Mouse (Mus musculus): Measurements from ENCODE around the gene Rsph3a.

Rsph3a gene

GRCm38 (mm10) chr17:7945117-7946052 is at the start of gene Rsph3a:
Gene Rsph3a, plus strand, starts transcription at chr17:7945614.
- peak; percentile 93 for DNase-seq

- DNase-seq = no peak
Observed at GRCm38 (mm10) chr17:7896047-7896635, 49.3 kb upstream of the Rsph3a start.

- no peak for DNase-seq
Observed at GRCm38 (mm10) chr17:7897120-7897519, 48.3 kb upstream of the Rsph3a start.

DNA sequence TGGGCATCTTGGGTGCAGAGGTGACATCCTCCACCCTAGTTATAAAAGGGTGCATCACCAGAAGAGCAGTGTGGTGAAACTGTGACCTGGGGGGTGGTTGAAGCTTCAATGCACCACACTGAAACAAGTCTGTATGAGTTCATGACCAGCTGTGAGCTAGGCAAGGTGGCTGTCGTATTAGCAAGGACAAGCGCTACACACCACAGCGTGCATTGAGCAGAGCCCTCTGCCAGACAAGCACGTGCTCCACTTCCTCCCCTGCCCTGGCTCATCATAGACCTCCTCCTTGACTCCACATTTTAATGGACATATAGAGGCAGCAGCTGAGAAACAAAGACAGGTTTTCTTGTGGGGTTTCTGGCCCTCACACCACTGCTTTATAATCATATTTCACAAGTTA is 47.7 kb upstream of the Rsph3a start:
- no peak for DNase-seq

- no peak for DNase-seq
Observed at GRCm38 (mm10) chr17:7899233-7899632, 46.2 kb upstream of the Rsph3a start.

DNA sequence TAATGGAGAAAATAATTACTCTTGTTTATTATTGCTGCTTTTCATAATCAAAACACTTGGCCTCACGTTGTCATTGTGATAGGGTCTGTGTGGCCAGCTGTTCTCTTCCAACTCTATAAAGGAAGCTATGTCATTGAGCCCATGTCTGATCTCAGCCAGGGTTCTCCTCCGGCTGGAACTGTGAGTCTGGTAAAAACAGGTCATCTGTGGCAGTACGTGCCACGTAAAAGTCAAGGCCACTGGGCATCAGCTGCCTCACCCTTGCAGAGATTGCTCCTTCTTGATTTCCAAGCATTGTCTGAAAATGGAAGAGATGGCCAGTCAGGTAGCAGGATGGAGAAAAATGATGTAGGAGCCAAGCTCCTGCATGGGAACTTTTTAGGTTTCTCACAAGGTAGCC is 45.5 kb upstream of the Rsph3a start:
- DNase-seq = no peak

GRCm38 (mm10) chr17:7901536-7901935 is 43.9 kb upstream of the Rsph3a start:
- DNase-seq = no peak

- no peak for DNase-seq
Observed at GRCm38 (mm10) chr17:7902362-7902761, 43.1 kb upstream of the Rsph3a start.

GRCm38 (mm10) chr17:7904992-7905391 is 40.4 kb upstream of the Rsph3a start:
- DNase-seq = no peak

- no peak for DNase-seq
Observed at GRCm38 (mm10) chr17:7905936-7906685, 39.3 kb upstream of the Rsph3a start.

DNA sequence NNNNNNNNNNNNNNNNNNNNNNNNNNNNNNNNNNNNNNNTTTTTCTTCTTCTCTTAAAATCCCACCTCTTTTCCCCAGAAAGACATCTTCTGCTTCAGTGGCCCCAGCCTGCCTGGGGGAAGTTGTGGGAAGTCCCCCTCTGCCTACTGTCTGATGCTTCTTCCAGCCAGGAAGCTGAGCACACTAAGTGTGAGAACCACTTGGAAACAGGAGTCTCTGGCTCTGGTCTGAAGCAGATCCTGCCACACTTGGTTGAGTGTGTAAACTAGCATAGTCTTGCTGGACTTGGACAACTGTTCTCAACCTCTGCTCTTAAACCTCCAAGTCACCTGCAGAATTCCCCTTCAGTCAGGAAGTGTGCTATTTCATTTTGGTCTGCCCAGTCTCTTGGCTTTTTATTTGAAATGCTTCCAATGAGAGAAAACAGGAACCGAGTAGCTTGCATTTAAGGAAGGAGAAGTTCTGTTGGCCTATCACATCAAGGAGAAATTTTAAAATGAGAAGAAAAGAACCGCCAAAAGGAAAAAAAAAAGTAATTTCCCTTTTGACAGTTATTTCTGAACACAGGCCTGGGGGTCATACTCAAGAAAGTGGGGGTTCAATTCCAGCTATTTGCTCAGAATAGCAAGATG is 30.7 kb upstream of the Rsph3a start:
- no peak for DNase-seq

DNA sequence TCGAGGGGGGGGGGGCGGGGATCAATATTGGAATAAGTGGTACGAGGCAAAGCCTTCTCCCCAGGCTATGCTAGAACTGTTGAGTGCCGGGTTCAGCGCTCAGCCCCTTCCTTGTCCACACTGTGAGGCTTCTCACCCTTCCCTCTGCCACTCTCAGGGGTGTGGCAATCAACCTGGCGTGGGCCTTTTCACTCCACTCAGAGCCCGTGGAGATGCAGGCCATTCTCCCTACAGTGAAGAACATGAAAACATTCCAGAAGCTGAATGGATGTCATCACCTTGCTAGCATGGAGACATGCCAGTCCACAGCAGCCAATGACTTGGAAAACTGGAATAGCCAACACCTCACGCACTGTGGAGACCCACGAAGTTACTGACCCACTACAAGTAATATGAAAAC is 29.6 kb upstream of the Rsph3a start:
- no peak for DNase-seq

- DNase-seq = no peak
Observed at GRCm38 (mm10) chr17:7916782-7917574, 28.4 kb upstream of the Rsph3a start.

- no peak for DNase-seq
Observed at GRCm38 (mm10) chr17:7918355-7918754, 27.1 kb upstream of the Rsph3a start.

- DNase-seq = no peak
Observed at GRCm38 (mm10) chr17:7919209-7919608, 26.2 kb upstream of the Rsph3a start.

DNA sequence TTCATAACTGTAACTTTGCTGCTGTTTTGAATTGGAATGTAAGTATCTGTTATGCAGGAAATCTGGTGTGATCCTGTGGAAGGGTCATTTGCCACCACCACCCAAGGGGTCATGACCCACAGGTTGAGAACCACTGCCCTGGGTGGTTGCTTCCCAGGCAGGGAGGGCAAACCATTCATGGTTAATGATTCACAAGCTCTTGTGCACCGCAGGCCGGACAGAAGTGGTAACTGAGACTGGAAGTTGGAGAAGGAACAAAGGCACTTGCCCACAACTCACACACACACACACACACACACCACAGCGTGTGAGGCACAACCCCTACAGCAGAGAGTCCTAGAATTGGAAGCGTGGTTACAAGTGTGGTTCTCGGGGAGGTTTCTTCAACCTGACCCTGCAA is 22.9 kb upstream of the Rsph3a start:
- no peak for DNase-seq

- no peak for DNase-seq
Observed at GRCm38 (mm10) chr17:7924185-7924725, 21.2 kb upstream of the Rsph3a start.

DNA sequence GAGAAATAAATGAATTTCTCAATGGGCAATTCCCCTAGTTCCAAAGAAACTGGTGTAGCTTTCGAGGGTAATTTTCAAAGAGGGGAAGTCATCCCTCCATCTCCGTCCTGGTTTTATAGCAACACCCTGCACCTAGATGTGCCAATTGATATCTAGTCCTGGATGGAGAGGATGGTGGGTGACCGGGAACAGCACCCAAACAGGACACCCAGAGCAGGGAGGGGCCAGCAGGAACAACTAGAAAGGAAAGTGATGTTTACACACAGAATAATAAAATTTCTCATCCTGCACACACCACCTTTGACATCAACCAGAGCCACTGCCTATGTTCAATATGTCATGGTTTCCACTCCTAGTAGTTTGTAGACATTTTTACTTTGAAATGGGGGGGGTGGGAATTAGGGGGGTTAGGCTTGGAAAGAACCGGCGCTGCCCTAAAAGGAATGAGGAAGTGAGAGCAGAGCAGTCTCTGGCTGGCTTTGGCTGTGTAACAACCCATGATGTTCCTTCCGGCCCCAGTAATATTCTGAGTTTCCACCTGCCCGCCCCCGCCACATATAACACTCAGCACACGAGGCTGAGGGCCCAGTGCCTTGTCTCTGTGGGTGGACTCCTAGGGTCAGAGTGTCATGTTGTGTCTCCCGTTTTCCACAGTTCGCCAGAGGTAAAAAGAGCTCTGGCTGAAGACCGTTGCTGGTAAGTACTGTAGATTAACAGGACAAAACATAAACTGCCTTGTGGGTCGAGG is 19.8 kb upstream of the Rsph3a start, which contains the start of gene Tagap:
TSS of gene Tagap (plus strand) at position 588 of the 748 bp plus-strand sequence.
- DNase-seq = no peak

GRCm38 (mm10) chr17:7927582-7928535 is 17.6 kb upstream of the Rsph3a start:
- DNase-seq = peak; percentile 67

DNA sequence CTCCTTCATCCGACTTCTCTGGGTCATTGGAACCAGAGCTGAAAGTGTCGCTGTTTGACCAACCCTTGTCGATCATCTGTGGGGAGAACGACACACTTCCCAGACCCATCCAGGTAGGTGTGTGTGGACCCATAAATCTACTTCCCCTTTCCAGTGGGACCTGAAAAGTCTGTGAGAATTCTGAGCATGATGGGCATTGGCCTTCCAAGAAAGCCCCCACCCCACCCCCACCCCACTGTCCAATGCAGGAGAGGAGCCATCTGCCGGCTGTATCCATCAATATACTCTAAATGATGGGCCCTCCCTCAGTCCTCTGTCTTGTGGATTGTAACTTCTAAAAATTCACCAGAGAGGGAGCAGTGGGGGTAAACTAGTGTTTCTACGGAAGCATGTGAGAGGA is 16.8 kb upstream of the Rsph3a start:
- DNase-seq = no peak

Measured in embryo, embryonic 11 days (tissue).